Mouse (Mus musculus): ENCODE data around the gene Zfp286. TPM values are rescaled to one million over a fixed set of nuclear protein-coding genes. Genes with fewer than 3 reads are reported as not detected.

The Zfp286 gene
- polyA plus RNA-seq, 1 experiment from 2014 or later, result 4.3 TPM

- no peak overlapping the region for H3K4me2 ChIP-seq (replicated peaks; ENCODE audit: low read depth)
- H3K36me3 ChIP-seq (ENCODE audit: control insufficient read depth, insufficient read depth), result no peaks in the 10 kb centered on the region
- no peak overlapping the region for H3K4me3 ChIP-seq (ENCODE audit: low read depth, low read length)
- H3K27me3 ChIP-seq (replicated peaks; ENCODE audit: control insufficient read depth, insufficient read depth, low read length), result no peaks in the 10 kb centered on the region
- no peak for TF ChIP-seq CTCF (IDR thresholded peaks at IDR 0.05; ENCODE audit: low read depth)
- ATAC-seq, result no peak
- no peaks in the 10 kb centered on the region for H3K4me1 ChIP-seq (replicated peaks; ENCODE audit: control insufficient read depth, insufficient read depth, low read length)
- H3K9ac ChIP-seq (ENCODE audit: low read depth, low read length), result no peak overlapping the region
- WGBS, result 85% methylated on average over 6 of the region's 6 CpGs
- no peaks in the 10 kb centered on the region for H3K9me3 ChIP-seq (ENCODE audit: control insufficient read depth)
- no peak overlapping the region for H3K27ac ChIP-seq (ENCODE audit: low read depth, low read length)
These were observed 23.0 kb upstream of the Zfp286 start for GRCm38 (mm10) chr11:62812268-62812667.

GRCm38 (mm10) chr11:62809201-62809600 lies 19.9 kb upstream of the Zfp286 start:
- Histone ChIP-seq H3K27me3 (replicated peaks; ENCODE audit: control insufficient read depth, insufficient read depth, low read length) (no peaks in the 10 kb centered on the region), H3K4me2 (replicated peaks; ENCODE audit: low read depth) (no peak overlapping the region), H3K36me3 (ENCODE audit: control insufficient read depth, insufficient read depth) (no peaks in the 10 kb centered on the region), H3K4me1 (replicated peaks; ENCODE audit: control insufficient read depth, insufficient read depth, low read length) (no peaks in the 10 kb centered on the region), H3K27ac (ENCODE audit: low read depth, low read length) (no peak overlapping the region), H3K4me3 (ENCODE audit: low read depth, low read length) (no peak overlapping the region), H3K9ac (ENCODE audit: low read depth, low read length) (no peak overlapping the region), H3K9me3 (ENCODE audit: control insufficient read depth) (no peaks in the 10 kb centered on the region; the same call in 1 of the 2 replicates)
- no peak for ATAC-seq
- WGBS, result 62% methylated on average over 4 of the region's 4 CpGs
- TF ChIP-seq CTCF (IDR thresholded peaks at IDR 0.05; ENCODE audit: low read depth), result peak; percentile 85

GRCm38 (mm10) chr11:62807965-62808364 lies 18.7 kb upstream of the Zfp286 start:
- Histone ChIP-seq H3K9me3 (ENCODE audit: control insufficient read depth) (no peaks in the 10 kb centered on the region; the same call in 1 of the 2 replicates), H3K9ac (ENCODE audit: low read depth, low read length) (no peak overlapping the region), H3K4me1 (replicated peaks; ENCODE audit: control insufficient read depth, insufficient read depth, low read length) (no peaks in the 10 kb centered on the region), H3K27me3 (replicated peaks; ENCODE audit: control insufficient read depth, insufficient read depth, low read length) (no peaks in the 10 kb centered on the region), H3K4me2 (replicated peaks; ENCODE audit: low read depth) (no peak overlapping the region), H3K4me3 (ENCODE audit: low read depth, low read length) (no peak overlapping the region), H3K27ac (ENCODE audit: low read depth, low read length) (no peak overlapping the region), H3K36me3 (ENCODE audit: control insufficient read depth, insufficient read depth) (no peaks in the 10 kb centered on the region)
- 76% methylated on average over 2 of the region's 2 CpGs for WGBS
- no peak for TF ChIP-seq CTCF (IDR thresholded peaks at IDR 0.05; ENCODE audit: low read depth)
- ATAC-seq, result no peak

- Histone ChIP-seq H3K4me1 (replicated peaks; ENCODE audit: control insufficient read depth, insufficient read depth, low read length) (no peaks in the 10 kb centered on the region), H3K9me3 (ENCODE audit: control insufficient read depth) (no peaks in the 10 kb centered on the region; the same call in 1 of the 2 replicates), H3K27me3 (replicated peaks; ENCODE audit: control insufficient read depth, insufficient read depth, low read length) (no peaks in the 10 kb centered on the region), H3K4me2 (replicated peaks; ENCODE audit: low read depth) (peak overlapping the region; percentile 44), H3K9ac (ENCODE audit: low read depth, low read length) (no peak overlapping the region), H3K27ac (ENCODE audit: low read depth, low read length) (no peak overlapping the region), H3K36me3 (ENCODE audit: control insufficient read depth, insufficient read depth) (no peaks in the 10 kb centered on the region), H3K4me3 (ENCODE audit: low read depth, low read length) (no peak overlapping the region)
- ATAC-seq, result no peak
- WGBS, result 32% methylated on average over 13 of the region's 13 CpGs
- no peak for TF ChIP-seq CTCF (IDR thresholded peaks at IDR 0.05; ENCODE audit: low read depth)
These were observed 14.9 kb upstream of the Zfp286 start for GRCm38 (mm10) chr11:62804119-62804518.

- H3K9me3 ChIP-seq (ENCODE audit: control insufficient read depth), result no peaks in the 10 kb centered on the region
- H3K4me2 ChIP-seq (replicated peaks; ENCODE audit: low read depth), result peak overlapping the region; percentile 77
- H3K4me1 ChIP-seq (replicated peaks; ENCODE audit: control insufficient read depth, insufficient read depth, low read length), result 0 out of 2 replicates have a peak, but pooled peaks cover 4% of the 10 kb centered on the region
- H3K27me3 ChIP-seq (replicated peaks; ENCODE audit: control insufficient read depth, insufficient read depth, low read length), result no peaks in the 10 kb centered on the region
- no peak overlapping the region for H3K27ac ChIP-seq (ENCODE audit: low read depth, low read length)
- no peak for ATAC-seq
- H3K4me3 ChIP-seq (ENCODE audit: low read depth, low read length), result peak overlapping the region; percentile 44; the same call in 1 of the 2 replicates
- H3K9ac ChIP-seq (ENCODE audit: low read depth, low read length), result no peak overlapping the region
- WGBS, result 59% methylated on average over 3 of the region's 3 CpGs
- no peaks in the 10 kb centered on the region; the same call in 1 of the 2 replicates for H3K36me3 ChIP-seq (ENCODE audit: control insufficient read depth, insufficient read depth)
- TF ChIP-seq CTCF (IDR thresholded peaks at IDR 0.05; ENCODE audit: low read depth), result no peak
These were observed 315 bp upstream of the Zfp286 start for GRCm38 (mm10) chr11:62789617-62789936.

GRCm38 (mm10) chr11:62776510-62776909 lies 12.8 kb downstream of the Zfp286 start:
- no peak for TF ChIP-seq CTCF (IDR thresholded peaks at IDR 0.05; ENCODE audit: low read depth)
- no peak overlapping the region for H3K4me2 ChIP-seq (replicated peaks; ENCODE audit: low read depth)
- H3K4me1 ChIP-seq (replicated peaks; ENCODE audit: control insufficient read depth, insufficient read depth, low read length), result no peaks in the 10 kb centered on the region
- H3K4me3 ChIP-seq (ENCODE audit: low read depth, low read length), result no peak overlapping the region
- H3K27ac ChIP-seq (ENCODE audit: low read depth, low read length), result no peak overlapping the region
- no peak overlapping the region for H3K9ac ChIP-seq (ENCODE audit: low read depth, low read length)
- H3K9me3 ChIP-seq (ENCODE audit: control insufficient read depth), result peaks cover 24% of the 10 kb centered on the region
- WGBS, result 97% methylated on average over 7 of the region's 7 CpGs
- H3K27me3 ChIP-seq (replicated peaks; ENCODE audit: control insufficient read depth, insufficient read depth, low read length), result no peaks in the 10 kb centered on the region
- peaks cover 19% of the 10 kb centered on the region for H3K36me3 ChIP-seq (ENCODE audit: control insufficient read depth, insufficient read depth)
- ATAC-seq, result no peak
